Mouse (Mus musculus) CD4-positive, CD25-positive, alpha-beta regulatory T cell, adult 2 months (primary cell): ENCODE data around the gene Arid1b.

Source experiments
- DNase-seq: peaks from one replicate; pipeline ENCODE4 v3.0.0-alpha.2; 2012; ENCODE audit warnings: low read depth, low spot score

Gene Arid1b

DNA sequence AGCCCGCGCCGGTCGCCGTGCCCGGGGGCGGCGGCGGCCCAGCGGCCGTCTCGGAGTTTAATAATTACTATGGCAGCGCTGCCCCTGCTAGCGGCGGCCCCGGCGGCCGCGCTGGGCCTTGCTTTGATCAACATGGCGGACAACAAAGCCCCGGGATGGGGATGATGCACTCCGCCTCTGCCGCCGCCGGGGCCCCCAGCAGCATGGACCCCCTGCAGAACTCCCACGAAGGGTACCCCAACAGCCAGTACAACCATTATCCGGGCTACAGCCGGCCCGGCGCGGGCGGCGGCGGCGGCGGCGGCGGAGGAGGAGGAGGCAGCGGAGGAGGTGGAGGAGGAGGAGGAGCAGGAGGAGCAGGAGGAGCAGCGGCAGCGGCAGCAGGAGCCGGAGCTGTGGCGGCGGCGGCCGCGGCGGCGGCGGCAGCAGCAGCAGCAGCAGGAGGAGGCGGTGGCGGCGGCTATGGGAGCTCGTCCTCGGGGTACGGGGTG lies 1.5 kb downstream of the Arid1b start:
- peak; percentile 84 for DNase-seq

DNA sequence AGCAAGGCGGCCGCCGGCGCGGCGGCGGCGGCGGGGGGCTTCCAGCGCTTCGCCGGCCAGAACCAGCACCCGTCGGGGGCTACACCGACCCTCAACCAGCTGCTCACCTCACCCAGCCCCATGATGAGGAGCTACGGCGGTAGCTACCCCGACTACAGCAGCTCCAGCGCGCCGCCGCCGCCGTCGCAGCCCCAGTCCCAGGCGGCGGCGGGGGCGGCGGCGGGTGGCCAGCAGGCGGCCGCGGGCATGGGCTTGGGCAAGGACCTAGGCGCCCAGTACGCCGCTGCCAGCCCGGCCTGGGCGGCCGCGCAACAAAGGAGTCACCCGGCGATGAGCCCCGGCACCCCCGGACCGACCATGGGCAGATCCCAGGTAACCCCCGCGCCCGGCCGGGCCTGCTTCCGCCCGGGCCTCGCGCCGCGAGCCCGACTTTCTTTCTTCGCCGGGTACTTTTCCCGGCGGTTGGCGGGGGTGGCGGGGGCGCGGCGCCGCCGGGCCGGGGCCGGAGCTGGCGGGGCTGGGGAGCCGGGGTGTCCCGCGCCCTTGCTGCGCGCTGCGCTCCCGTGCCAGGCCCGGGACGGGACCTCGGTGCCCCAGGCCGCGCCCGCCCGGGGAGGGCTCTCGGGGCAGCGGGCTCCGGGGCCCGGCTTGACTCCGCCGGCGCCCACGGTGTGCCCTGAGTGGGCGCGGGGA lies 2.1 kb downstream of the Arid1b start:
- peak; percentile 64 for DNase-seq

DNA sequence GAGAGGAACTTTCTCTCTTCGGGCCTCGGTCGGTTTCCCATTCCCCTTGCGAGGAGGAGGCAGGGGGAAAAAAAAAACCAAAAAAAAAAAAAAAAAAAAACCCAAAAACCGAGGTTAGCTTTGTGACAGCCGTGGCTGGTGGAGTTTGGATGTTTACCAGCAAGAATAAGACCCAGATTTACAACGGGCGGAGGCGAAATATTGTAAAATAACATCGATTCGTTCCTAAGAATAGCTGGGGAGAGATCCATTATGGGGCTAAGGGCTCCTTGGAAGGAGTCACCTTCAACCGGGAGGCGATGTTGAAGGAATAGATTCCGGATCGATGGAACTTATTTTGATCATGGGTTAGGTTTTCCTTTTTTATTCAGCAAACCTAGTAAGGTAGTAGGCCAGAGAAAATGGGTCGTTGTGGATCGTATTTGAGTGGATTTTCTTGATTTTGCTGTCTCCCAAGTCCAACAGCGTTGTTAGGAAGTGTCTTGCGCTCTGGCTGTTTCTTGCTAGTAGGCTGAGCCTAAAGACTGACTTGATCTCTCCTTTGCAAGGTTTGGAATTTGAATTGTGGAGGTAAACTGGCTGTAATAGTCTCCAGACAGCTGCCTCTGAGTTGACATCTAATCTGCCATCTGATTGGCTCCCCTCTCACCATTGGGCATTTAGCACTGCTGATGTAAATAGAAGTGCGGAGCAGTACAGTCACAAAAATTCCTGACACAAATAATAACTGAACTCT lies 2.9 kb downstream of the Arid1b start:
- DNase-seq, result peak; percentile 48

DNA sequence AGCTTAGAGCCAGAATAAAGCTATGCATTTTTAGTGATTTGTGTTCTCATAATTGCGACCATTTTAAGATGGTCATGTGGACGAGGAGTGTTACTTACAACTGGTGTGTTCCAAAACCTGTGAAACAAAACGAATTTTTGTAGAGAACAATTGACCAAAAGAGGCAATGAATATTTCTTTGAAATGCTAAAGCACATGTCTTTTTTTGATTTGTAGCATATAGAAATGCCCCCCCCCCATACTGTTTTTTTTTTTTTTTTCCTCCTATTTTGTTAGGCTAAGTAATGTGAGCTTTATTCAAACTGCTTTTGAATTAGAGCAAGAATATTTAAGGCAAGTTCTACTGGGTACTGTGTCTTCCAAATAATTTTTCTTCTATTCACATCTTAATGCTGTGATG lies 3.8 kb downstream of the Arid1b start:
- no peak for DNase-seq

DNA sequence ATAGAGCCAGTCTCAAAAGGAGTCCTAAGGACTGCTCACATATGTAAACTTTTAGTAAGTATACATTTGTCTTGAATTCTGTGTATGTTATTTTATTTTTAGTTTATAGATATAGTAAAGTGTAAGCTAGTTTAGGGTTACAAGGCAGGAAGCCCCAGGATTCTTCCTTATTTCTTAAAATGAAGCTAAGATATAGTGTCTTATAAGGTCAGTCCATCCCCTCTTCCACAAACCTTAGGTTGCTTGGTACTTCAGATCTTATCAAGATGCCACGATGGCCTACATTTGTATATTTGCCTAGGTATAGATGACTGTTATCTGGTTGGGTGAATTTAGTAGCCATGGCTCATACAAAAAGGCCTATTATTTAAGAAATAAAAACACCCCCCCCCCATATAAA lies 5.1 kb downstream of the Arid1b start:
- no peak for DNase-seq

DNA sequence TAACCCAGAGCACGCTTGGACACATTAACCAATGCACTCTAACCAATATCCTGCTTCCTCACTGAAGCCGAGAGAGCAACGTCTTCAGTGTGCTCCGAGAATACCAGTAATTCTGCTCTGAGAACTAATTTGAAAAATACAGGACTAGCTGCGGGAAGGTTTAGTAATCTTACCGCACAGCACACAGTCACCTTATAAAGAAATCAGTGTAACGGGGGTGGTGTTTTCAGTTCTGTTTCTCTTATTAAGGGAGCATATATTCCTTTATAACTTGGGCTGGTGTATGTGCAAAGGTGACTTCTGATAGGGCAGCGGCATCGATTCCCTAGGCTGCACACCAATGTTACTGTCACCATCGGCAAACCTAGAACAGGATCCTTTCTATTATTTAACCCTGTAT lies 5.9 kb downstream of the Arid1b start:
- DNase-seq, result no peak

DNA sequence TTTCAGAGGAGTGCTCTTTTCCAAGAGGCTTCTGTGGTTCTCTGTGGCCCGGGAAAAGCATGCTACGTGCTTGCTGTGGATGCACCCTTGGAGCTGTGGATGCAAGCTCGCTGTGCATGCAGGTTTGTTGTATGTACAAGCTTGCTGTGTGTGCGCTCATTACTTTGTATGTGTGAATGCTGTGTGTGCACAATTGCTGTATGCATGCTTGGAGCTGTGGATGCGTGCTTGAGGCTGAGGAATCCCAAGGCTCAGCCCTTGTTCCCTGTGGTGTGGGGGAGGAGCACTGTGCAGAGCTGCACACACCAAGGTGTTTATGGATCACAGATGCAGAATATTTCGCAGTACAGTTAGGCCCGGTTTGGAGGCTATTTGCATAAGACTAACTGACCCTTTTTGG lies 6.7 kb downstream of the Arid1b start:
- no peak for DNase-seq

DNA sequence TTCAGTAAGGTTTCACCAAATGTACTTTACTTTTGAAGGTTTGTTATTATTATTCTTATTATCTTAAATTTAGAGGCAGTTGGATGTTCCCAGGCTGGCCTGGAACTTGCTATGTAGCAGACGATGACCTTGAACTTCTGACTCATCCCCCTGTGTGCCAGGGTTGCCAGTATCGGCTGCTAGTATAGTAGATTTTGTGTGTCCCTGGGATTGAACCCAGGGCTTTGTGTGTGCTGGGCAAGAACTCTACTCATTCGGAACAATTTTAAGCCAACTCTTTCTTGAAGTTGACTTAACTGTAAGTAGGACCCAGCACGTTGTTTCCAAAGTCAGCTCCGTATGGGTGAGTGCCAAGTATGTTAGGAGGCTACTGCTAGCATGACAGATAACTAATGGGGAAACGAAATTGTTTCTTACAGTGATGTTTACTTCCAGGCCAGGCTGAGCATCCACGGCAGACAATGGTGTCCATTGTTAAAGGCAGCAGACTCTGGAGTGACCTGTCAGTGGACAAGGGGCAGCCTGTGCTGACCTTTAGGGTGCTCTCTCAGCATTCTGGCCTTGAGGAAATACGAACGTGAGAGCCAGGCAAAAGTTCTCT lies 7.5 kb downstream of the Arid1b start:
- DNase-seq, result no peak

DNA sequence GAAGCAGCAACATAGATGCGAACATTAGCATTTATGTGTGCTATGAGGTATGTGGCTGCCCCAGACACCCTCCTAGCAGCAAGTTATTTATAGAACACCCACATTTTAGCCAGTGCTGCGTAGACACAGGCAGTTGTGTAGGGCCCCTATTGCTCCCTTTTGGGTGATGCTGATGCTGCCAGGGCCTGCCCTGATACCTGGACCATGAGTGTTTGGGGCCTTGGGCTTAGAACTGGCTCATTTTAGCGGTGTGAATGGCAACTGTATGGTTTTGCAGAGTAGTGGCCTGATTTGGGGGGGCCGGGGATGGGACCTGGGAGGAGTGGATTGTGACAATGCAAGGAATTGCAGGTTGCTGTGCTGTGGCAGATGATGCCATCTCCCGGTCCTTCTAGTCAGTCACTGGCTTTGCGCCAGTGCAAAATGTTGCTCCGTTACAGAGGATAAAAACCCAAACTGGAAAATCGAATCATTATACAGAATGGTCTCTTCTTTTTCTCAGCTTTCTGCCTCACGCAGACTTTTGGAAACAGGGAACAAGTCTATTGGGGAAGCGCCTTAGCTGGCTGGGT lies 8.9 kb downstream of the Arid1b start:
- no peak for DNase-seq

DNA sequence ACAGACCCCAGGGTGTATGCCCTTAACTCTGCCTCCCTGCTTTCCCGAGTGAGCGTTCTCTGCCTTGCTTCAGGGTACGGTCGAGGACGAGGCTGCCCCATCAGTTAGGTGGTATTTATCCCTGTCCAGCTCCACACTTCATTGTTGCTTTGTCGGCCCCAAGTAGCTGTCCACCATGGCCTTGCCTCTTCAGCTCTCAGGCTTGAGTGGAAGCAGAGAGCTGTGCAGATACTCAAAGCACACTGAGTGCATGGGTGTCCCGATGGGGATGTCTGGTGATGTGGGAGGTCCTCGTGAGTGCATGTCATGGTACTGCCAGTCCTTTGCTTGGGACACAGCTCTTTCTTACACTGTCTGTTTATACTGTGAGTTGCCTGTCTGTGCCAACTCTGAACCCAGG lies 10.1 kb downstream of the Arid1b start:
- no peak for DNase-seq

DNA sequence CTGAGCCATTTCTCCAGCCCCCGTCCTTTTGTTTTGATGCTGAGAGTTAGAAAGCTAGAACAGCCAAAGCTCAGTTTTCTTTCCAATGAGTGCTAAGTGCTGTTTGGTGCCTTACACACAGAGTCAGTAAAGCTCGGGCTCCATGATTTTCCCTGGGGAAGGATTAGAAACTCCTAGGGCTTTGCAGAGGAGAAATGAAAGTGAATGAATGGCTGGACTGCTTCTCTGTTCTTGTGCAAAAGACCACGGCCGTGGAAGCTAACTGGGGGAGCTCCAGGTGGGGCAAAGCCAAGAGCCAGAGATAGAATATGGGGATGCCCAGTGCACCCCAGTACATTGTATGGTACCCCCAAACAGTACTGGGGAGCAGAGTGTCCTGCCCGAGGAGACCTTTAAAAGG lies 10.6 kb downstream of the Arid1b start:
- no peak for DNase-seq

DNA sequence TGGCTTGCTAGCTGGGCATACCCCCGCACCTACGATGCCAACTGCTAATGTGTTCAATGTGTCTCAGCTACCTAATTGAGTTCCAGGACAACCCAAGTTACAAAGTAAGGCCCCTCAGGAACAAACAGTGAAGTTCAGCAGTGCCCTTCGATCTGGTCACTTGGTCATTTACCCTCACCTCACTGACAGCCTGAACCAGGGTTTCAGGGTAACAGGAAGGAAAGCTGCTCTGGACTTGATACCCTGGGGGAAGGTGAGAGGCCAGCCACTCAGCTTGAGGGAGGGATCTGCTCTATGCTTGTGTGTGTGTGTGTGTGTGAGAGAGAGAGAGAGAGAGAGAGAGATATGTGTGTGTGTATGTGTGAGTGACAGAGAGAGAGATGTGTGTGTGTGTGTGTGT lies 11.2 kb downstream of the Arid1b start:
- DNase-seq, result no peak

DNA sequence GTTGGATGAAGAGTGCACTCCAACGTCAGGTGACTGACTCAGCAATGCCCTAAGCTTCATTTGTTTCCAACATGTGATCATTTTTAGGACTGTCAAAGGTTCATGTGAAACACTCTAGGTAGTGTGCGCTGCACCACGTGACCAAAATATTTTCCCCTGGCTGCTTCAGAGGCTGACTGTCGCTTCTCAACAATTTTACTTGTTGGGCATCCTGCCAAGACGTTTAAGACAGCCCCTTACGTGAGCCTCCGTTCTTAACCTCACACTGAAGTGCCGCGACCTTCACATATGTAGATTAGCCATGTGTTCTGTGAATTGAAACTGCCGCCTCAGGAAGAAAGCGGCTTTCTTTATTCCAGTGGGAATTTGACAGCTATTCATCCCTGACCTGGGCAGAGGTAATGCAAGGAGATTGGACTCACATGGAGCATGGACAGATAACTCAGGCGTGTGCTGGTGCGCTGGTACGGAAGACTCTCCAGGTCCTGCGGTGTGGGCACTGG lies 13.1 kb downstream of the Arid1b start:
- DNase-seq, result peak; percentile 96

DNA sequence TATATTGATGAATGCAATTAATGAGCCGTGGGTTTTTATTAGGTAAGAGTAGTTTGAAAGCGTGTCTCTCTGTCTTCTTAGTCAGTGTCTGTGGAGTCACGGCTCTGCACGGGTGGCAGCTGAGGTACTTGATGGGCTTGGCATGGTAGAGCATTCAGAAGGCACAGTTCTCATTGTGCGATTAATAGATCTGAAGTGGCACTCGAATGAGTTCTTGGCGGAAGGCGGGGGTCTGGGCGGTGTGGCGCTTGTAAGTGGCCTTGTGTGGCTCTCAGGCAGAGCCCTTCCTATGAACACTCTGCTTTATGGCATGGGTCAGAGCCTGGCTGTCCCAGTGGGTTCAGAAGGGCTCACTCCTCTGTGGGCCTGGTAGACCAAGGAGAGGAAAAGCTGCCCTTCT lies 14.1 kb downstream of the Arid1b start:
- no peak for DNase-seq

DNA sequence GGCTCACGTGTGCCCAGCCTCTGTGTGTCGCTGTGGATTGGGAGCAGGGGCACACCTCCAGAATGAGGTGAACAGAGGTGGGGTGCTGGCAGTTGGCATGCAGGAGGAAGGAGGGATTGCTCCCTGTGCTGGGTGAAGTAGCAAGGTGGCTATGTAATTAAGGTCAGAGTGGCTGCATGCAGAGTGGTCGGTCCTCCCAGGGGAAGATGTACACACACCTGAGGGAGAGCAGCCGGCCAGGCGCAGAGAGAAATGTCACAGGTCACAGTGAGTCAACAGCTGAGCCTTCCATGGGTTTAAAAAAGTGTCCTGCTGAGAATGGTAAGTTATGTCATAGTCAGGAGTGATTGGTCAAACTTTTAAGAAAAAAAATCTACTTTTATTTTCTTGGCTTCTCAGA lies 14.6 kb downstream of the Arid1b start:
- DNase-seq, result no peak

DNA sequence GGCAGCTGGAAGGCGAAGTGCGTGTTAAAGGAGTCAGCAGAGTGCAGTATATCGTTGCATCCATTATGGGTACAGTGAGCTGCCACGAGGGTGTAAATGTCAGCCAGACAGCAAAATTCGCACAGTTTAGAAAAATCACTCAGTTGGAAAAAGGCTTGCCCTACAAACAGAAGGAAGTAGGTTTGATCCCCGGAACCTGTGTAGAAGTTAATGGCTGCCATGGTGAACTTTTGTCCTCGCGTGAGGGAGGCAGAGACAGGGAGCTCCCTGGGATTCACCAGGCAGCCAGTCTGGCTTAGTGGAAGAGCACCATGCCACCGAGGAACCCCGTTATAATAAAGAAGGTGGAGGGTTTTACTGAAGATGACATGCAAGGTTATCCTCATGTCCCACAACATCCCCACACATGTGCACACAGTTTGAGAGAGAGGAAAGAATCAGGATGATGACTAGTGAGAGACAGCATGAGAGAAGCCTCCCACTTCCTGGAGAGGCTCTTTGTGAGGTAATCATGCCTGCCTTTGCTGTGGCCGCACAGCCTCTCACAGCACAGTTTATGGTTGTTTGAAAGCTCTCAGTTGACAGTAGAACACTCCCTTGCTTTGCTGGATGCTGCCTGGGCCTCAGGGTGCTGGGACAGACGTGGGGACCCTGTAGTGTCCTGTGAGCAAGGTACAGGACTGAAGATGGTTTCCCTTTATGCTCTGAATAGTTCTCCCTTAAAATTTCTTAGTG lies 15.6 kb downstream of the Arid1b start:
- DNase-seq, result peak; percentile 56

DNA sequence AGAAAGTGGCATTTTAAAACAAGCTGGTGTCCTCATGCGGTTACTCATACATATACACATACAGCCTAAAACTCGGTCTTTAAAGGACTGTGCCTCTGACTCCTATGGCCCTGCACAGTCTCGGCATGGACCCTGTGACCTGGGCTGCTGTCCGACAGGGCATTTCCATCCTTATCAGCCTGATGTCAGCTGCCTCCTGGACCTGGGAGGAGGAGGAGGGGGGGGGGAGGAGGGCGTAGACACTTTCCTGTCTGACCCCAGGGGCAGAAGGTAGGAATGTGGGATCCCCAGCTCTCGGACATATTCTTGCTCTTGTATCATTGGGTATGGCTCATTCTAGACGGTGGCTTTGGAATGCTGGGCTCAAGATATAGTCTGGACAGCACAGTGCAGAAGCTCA lies 16.6 kb downstream of the Arid1b start:
- no peak for DNase-seq

DNA sequence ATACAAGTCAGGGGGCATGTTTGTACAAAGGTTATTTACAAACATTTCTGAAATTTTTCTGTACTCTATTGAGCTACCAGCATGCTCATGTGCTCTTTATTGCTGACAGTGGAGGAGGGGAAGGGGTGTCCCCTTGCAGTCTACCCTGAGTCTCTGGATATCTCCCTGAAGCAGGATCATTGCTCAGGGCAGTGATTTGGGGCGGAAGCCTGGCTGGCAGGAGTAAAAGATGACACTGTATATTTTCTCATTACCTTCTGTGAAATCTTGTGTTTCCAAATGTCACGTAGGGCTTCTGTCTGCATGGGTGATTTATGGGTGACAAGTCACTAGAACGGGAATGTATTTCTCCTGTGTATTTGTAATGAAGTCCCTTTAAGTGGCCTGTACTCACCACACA lies 18.0 kb downstream of the Arid1b start:
- no peak for DNase-seq

DNA sequence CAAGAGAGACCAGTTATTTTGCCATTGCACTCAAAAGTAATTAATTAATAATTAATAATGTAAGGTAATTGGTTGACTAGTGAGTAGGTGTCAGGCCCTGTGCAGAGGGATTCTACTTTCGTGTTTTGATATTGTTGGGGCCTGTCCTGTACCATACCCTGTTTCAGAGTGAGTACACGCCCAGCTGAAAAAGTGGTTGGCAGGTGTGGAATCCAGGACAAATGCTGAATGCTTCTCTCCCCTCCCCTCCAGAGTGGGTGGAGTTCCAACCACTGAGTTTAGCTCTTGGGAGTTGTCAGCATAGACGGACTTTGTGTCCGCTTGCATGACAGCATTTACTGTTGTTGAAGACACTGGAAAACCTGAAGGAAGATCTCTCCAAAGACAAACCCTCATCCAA lies 18.4 kb downstream of the Arid1b start:
- no peak for DNase-seq

DNA sequence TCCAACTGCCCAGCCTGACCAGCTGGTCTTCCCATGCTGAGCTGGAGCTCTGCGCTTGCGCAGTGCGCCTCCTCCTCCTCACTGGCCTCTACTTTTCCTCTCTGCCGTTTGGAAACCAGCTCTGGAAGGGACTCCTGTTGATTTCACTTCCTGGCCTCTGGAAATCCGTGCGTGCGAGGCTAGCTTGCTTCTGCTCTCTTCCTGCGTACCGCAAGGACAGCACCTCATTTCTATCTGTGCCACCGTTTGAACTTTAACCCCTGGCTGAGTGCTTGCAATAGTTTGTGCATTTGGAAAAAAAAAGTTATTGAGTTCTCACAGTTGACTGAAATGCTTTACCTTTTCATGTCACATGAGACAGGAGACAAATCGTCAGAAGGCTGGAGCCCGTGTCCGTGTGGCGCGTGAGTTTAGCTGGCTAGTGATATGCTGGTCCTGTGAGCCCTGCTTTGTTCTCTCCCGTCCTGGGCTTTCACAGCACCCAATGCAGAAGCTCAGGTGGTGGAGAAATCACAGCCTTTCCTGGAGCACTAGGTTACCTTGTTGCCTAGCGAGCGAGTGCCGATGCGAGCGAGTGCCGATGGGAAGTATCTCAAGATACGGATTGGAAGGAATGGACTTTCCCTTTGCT lies 20.3 kb downstream of the Arid1b start:
- DNase-seq, result no peak

DNA sequence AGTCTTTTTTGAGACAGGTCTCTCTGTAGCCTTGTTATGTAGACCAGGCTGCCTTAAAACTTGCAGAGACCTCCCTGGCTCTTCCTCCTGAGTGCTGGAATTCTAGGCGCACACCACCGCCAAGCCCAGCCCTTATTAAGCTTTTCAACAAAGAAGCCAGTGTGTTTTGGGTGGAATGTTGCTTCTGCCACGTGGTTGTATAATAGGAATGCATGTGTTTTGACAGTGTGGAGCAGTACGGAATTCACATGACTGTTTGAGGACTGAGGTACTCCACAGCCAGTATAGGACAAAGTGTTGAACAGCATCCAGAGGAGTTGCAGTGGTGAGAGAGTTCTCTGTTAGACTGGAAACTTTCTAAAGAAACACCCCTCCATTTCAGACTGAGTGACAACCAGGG lies 22.3 kb downstream of the Arid1b start:
- no peak for DNase-seq
